Mouse (Mus musculus): ENCODE measurements at regions not wholly inside any gene's neighbourhood (a gene's known extent, or its start where the extent isn't known, plus 50 kb on each side); places are given as distances from the start of the nearest gene placed in this dataset.

DNA sequence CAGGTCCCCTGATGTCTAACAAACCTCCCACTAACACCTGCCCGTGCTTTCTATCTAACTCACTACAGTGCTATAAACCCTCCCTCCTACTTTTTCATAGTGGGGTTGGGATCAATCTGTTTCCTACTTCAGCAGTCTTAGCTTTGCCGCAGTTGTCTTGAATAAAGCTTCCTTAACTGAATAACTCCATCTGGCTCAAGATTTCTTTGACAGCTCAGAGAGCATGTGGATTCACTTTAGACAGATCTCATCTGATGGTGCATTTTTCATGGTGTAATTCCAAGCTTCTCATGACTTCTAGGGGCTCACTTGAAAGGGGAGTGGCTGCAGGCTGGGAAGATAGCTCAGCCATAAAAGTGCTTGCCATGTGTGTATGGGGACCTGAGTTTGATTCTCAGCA lies 313.2 kb upstream of the Dpyd start:
- ATAC-seq (replicated peaks; ENCODE audit: low FRiP score, low TSS enrichment, poor library complexity, severe bottlenecking), result no peak

DNA sequence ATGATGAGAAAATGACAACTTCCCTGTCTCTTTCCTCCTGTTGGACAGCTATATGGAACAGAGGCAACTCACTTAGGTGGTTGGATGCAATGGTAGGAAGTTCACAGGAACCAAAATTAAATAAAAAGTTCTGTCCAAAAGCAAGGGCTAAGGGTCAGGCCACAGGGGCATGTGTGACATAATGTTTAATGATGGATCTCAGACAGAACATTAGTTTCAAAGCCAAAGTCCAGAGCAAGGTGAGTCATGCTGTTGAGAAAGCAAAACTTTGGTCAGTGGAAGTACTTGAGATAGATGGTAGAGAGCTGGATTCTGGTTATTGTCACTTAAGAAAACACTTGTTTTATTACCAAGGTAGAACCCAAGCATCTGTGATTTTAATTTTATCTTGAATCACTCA lies 286.0 kb upstream of the Dpyd start:
- no peak for ATAC-seq (replicated peaks; ENCODE audit: low FRiP score, low TSS enrichment, poor library complexity, severe bottlenecking)

DNA sequence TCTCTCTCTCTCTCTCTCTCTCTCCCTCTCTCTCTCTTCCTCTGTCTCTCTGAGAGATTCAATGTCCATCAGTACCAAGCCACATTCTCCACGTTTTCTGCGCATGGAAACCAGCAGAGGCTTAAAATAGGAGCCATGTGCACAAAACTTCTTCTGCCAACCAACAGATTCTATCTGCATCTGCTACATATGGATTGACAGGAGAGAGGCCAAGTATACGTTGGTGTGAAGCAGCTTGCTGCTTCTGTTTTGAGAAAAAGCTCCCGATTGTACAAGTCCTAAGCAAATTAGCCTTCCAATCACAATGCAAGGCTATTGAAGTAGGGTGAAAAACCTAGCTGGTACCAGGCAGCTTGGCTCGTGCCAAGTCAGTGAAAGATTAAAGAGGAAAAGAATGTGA lies 283.7 kb upstream of the Dpyd start:
- no peak for ATAC-seq (replicated peaks; ENCODE audit: low FRiP score, low TSS enrichment, poor library complexity, severe bottlenecking)

DNA sequence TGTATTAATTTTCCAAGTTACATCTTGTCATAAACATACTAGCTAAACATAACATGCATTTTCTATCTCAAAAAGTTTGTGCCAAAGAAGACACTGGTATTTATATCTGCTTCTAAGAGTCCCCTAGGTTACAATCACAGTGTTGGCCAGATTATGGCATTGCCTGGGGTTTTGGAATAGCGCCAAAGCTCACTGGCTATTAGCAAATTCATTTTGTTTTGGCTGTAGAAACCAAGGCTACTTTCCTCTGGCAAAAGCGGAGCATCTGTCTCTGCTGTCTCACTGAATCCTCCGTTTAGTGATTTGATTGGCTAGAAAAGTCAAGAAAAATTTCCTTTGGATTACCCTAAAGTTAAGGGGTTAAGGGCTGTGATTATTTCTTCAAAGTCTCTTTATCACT lies 275.0 kb upstream of the Dpyd start:
- no peak for ATAC-seq (replicated peaks; ENCODE audit: low FRiP score, low TSS enrichment, poor library complexity, severe bottlenecking)

DNA sequence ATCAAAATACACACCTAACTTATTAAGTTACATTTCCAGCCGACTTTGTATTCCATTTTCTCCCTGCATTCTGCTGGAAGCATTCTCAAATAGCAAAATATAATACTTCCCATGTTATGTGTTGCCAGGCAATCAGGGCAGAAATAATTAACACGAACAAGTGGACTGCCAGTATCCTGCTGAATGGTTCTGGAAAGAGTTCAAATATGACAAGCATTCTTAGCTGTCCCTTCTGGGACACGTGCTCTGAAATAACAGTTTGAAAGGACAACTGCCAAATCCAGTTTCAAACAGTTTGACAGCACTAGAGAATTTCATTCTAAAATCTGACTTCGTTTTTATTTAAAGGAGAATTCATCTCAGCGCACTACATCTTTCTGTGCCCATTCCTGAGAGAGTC lies 236.8 kb upstream of the Dpyd start:
- no peak for ATAC-seq (replicated peaks; ENCODE audit: low FRiP score, low TSS enrichment, poor library complexity, severe bottlenecking)

DNA sequence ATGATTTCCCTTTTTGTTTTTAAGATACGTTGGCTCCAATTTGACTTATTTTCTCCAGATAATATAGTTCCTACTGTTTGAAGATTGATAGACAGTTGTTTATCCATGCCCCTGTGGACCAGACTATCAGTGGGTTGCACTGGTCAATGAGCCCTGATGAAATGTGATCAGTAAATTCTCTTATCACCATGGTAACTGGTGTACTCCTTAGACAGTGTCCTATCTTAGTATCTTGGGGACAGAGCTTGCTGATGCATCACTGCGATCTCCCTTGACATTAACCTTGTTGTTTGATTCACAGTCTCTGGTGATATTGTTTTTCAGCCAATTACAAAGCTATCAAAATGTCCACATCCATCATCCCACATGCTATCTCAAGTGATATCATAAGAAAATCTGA lies 233.7 kb upstream of the Dpyd start:
- no peak for ATAC-seq (replicated peaks; ENCODE audit: low FRiP score, low TSS enrichment, poor library complexity, severe bottlenecking)

DNA sequence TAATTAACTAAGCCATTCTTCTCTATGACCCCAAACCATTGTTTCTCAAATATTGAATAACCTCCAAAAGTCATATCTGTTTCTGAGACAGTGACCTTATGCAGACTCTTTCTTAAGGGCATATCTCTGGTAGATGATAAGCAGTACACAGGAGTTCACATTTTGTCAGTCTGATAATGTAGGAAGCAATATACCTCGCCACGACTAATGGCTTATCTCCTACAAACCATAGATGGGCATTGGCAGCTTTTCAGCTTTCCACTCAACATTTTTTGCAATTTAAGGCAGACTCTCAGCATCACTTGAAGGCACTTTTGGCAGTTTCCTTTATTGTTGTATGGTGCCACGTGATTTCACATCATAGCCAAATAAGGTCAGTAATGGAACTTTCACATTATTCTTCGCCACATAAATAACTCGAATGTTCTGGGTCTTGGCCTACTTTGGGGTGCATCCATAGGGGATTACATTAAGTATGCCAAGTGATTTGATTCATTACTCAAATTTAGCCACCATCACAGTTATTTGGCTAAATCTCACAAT lies 232.7 kb upstream of the Dpyd start:
- ATAC-seq (replicated peaks; ENCODE audit: low FRiP score, low TSS enrichment, poor library complexity, severe bottlenecking), result 0 out of 2 replicates have a peak, but pooled peaks have one; percentile 34

DNA sequence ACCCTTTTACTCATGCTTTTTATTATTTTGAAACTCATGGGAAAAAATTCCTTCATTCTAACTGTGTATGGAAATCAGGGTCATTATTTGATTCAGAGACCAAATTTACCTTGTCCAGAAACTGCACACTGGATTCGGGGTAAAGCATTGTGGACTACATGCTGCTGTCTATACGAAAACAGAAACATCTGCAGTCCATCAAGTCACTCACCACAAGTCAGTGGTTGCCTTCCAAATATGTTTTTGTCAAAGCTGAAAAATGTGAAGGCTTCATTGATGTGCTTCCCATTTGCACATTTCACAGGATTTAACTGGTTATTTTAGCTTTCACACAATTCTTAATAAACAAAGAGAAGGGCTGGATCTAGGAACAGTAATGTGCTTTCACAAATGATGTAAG lies 230.4 kb upstream of the Dpyd start:
- ATAC-seq (replicated peaks; ENCODE audit: low FRiP score, low TSS enrichment, poor library complexity, severe bottlenecking), result no peak

DNA sequence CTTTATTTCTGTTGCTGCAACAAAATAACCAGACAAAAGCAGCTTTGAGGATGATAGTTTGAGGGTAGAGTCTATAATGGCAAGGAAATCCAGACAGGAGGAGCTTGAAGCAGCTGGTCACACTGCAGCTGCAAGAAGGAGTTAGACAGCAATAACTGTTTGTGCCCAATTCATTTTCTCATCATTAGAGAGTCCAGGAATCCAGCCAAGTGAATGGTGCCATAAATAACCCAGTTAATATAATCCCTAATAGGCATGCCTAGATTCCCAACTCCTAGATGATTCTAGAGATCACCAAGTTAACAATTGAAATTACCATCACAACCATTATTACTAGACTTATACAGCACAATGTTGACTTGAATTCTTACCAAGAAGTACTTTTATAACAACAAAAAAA lies 223.2 kb upstream of the Dpyd start:
- ATAC-seq (replicated peaks; ENCODE audit: low FRiP score, low TSS enrichment, poor library complexity, severe bottlenecking), result no peak

DNA sequence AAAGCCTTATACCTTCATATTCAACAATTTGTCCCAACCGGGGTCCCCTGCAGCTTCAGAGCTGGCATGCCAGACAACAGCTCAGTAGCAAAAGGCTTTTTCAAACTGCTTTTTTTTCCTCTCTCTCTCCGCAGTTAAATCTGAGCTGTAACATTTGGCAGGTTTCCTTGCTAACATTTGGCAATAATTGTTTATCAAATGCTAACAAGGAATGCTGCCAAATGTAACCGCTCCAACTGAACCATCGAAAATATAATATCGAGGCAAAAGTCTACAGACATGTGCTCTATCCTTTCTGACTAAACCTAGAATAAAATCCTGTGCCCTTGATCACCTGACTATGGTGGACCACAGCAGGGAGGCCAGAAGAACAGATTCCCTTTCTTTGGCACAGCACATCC lies 200.2 kb upstream of the Dpyd start:
- ATAC-seq (replicated peaks; ENCODE audit: low FRiP score, low TSS enrichment, poor library complexity, severe bottlenecking), result no peak

Data from megakaryocyte-erythroid progenitor cell, adult 5-6 weeks (primary cell).